Mouse (Mus musculus) ZHBTc4 (cell line): Measurements from ENCODE around the gene Slc30a10.

Experiments used
- DNase-seq: peaks from one replicate; pipeline ENCODE4 v3.0.0-alpha.2; 2011; ENCODE audit warnings: low read depth, low spot score

Slc30a10 gene

DNA sequence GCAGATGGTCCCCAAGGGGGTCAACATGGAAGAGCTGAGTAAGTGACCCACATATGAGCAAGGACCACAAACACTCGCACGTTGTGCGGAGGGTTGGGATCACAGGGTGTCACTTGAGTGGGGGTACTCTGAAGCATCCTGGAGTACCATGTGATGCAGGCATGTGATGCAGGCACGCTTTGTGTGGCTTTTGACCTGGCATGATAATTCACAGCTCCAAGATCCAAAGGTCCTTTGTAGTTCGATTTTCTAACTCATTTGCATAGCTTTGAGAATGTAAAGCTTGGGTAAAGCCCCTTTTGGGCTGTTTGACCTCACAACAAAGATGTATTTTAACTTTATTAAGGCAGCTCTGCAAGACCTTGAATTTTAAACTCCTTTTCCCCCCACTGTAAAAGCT is 8.2 kb downstream of the Slc30a10 start:
- DNase-seq = no peak

DNA sequence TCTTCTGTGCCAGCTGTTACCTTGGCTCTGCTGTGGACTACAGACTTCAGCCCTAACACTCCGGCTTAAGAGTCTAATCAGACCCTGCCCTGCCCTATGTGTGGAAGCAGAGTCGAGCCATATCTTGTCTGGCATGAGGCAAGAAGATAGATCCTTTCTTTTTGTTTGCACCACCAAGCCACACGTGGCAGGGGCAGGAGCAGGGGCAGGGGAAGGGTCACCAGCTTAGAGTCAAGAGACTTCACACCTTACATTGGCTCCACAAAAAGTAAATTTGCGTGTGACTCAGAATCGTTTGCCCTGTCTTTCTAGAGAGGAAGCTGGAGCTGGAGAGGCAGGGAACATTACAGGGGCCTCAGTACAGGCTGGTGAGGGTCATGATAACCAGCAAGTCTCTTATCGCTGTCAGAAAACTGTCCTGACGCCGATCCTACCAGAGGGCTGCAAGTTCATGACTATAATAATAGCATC is 14.9 kb downstream of the Slc30a10 start:
- DNase-seq = no peak

- no peak for DNase-seq
Observed at GRCm38 (mm10) chr1:185472025-185472720, 17.5 kb downstream of the Slc30a10 start.

- no peak for DNase-seq
Observed at GRCm38 (mm10) chr1:185472730-185473129, 18.1 kb downstream of the Slc30a10 start.

- no peak for DNase-seq
Observed at GRCm38 (mm10) chr1:185473437-185473836, 18.8 kb downstream of the Slc30a10 start.

DNA sequence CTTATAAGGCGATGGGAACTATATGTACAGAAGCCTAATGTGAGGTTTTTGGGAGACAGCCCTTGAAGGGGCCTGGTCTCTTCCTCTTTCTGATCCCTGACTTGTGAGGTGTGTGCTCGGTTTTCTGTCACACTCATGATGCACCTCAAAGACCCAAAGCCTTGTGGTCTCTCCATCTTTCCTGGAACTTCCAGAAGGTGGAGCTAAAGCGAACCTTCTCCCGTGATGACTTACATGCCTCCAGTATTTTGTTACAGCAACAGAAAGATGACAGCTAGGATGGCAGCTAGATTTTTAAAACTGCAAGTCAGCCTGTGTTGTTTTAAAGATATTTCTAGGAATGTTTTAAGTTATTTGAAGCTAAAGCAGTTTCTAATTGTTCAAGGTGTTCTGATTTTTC is 25.2 kb downstream of the Slc30a10 start:
- DNase-seq = peak; percentile 58

DNA sequence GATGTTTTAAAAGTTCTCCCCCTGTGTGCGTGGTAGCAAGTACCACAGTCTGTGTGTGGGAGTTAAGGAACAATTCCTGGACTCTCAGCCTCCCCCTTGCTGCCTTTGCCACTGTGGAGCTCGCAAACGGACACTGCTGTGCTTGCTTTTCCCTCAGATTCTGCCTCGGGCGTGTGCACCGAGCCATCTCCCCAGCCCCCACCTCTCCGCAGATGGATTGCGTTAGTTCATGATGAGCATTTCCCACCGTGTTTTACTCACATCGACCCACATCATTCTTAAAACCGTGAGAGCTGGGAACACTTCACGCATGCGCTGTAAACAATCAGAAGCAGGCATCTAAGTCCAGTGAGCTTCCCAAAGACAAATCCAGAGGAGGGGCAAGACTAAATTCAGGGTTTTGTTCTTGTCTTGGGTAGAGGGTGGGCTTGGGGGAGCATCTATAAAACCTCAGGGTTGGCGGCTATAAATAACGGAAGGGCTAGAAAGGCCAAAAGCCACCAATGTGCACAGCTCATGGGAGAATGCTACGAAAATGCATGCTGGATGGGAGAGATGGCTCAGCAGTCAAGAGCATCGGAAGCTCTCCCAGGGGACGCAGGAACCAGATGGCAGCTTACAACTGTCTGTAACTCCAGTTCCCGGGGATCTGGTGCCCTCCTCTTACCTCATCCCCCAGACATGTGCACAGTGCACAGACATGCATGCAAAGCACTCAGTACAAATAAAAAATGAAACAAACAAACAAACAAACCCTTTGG is 27.5 kb downstream of the Slc30a10 start:
- DNase-seq = peak; percentile 43

GRCm38 (mm10) chr1:185482762-185483161 is 28.1 kb downstream of the Slc30a10 start:
- no peak for DNase-seq

GRCm38 (mm10) chr1:185483356-185484057 is 28.9 kb downstream of the Slc30a10 start:
- DNase-seq = no peak

DNA sequence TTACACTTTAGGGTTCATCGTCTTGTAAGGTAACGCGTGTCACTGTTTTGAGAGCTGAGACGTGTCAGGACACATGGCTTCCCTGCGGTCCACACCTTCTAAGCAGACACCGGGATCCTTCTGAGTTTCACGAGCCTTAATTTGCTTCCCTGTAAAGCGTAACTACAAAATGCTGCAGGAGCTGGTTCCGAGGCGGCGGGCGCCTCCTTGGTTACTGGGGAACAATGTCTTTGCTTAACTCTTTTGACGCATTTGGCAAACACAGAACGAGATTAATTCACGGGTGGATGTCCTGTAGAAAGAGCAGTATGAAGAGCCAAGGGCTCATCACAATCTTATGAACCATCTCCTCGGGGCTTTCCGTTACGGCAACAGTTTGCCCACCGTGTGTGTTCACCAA is 29.6 kb downstream of the Slc30a10 start:
- peak; percentile 14 for DNase-seq

DNA sequence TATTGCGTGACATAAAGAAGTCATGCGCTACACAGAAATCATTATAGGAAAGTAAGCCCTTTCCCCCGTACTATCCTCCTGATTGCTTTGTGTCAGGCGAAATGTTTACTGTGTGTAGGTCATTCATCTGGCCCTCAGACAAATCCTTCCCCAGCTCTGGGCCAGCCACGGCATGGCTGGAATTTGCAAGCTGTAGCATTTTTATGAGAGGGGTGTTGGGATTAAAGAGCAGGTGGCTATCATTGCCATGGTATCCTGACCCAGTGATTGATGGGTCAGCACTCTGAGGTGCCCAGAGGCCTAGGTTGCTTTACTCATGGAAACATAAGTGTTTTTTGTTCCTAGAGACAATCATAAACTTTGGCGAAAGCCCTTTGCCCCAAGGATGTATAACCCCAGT is 35.2 kb downstream of the Slc30a10 start:
- no peak for DNase-seq

- no peak for DNase-seq
Observed at GRCm38 (mm10) chr1:185490603-185491002, 36.0 kb downstream of the Slc30a10 start.

- no peak for DNase-seq
Observed at GRCm38 (mm10) chr1:185493439-185494034, 38.9 kb downstream of the Slc30a10 start.

- DNase-seq = no peak
Observed at GRCm38 (mm10) chr1:185496791-185497460, 42.3 kb downstream of the Slc30a10 start.

DNA sequence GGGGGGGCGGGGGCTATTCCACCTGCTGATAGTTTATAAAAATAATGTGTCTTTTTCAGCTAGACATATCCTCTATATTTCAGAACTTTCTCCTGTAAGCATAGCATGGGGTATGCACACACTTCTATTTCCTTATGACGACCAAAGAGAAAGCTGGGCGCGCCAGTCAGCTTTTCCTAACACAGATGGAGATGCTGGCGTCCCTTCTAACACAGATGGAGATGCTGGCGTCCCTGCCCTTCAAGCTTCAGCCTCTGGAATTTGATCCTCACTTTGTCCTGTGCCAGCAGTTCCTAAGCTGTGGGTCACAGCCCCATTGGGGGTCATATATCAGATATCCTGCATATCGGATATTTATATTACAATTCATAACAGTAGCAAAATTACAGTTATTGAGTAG is 46.0 kb downstream of the Slc30a10 start:
- no peak for DNase-seq

- peak; percentile 69 for DNase-seq
Observed at GRCm38 (mm10) chr1:185501801-185502340, 47.2 kb downstream of the Slc30a10 start.

GRCm38 (mm10) chr1:185502550-185502949 is 47.9 kb downstream of the Slc30a10 start:
- DNase-seq = no peak

DNA sequence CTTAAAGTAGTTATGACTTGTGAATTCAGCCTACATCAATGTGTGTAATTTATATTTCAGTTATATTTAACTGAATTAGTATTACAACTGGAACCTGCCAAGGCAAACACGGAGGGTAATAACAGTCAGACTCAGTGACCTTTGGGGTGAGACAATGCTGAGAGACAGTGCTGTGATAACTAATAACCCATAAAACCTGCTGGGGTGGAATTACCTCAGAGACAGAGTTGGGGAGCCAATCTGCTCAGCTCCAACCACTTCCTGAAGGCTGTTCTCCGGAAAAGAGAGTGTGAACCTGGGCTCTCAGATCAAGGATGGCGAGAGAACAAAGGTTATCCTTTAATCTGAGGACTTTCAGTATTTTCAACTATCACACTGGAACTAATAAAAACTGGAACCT is 54.4 kb downstream of the Slc30a10 start:
- DNase-seq = no peak

DNA sequence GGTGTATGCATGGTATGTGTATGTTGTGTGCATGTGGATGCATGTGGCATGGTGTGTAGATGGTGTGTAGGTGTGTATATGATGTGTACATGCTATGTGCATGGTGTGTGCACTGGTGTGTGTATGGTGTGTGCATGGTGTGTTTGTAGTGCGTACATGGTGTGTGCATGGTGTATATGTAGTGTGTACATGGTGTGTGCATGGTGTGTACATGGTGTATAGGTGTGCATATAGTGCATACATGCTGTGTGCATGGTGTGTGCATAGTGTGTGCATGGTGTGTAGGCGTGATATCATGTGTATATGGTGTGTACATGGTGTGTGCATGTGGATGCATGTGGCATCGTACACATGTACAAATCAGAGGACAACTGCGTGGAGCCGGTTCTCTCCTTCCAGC is 56.7 kb downstream of the Slc30a10 start:
- DNase-seq = no peak

- peak; percentile 33 for DNase-seq
Observed at GRCm38 (mm10) chr1:185515526-185515979, 60.9 kb downstream of the Slc30a10 start.

GRCm38 (mm10) chr1:185516041-185516440 is 61.4 kb downstream of the Slc30a10 start:
- DNase-seq = no peak
